Mouse (Mus musculus) neural tube, embryonic 13.5 days (tissue): ENCODE measurements at regions not wholly inside any gene's neighbourhood (a gene's known extent, or its start where the extent isn't known, plus 50 kb on each side); places are given as distances from the start of the nearest gene placed in this dataset.

ENCODE experiments used
- ATAC-seq: fragments of 200-750 bp; cut with Nextera tagmentation; 2 replicates; pipeline ENCODE4 v1.8.0; 2017; ENCODE audit warnings: low read depth, mild to moderate bottlenecking, moderate TSS enrichment, moderate library complexity
- H3K27ac ChIP-seq: fragments of 300-500 bp; sonication (generic); replicated peaks from 2 replicates; pipeline ENCODE4 v1.5.1; 2015; ENCODE audit warnings: moderate library complexity, mild to moderate bottlenecking, inconsistent platforms
- H3K27me3 ChIP-seq: fragments of 300-500 bp; sonication (generic); 2 replicates; pipeline ENCODE4 v1.6.1; 2015; ENCODE audit warnings: mild to moderate bottlenecking, inconsistent platforms
- H3K36me3 ChIP-seq: fragments of 300-500 bp; sonication (generic); 2 replicates; pipeline ENCODE4 v1.6.1; 2015; ENCODE audit warnings: mild to moderate bottlenecking, inconsistent platforms
- H3K4me1 ChIP-seq: fragments of 300-500 bp; sonication (generic); replicated peaks from 2 replicates; pipeline ENCODE4 v1.6.1; 2015; ENCODE audit warnings: inconsistent platforms
- H3K4me2 ChIP-seq: fragments of 300-500 bp; sonication (generic); 2 replicates; pipeline ENCODE4 v1.6.1; 2015; ENCODE audit warnings: inconsistent platforms, mild to moderate bottlenecking, moderate library complexity
- H3K4me3 ChIP-seq: fragments of 300-500 bp; sonication (generic); 2 replicates; pipeline ENCODE4 v1.5.1; 2015; ENCODE audit warnings: mild to moderate bottlenecking, inconsistent platforms
- H3K9ac ChIP-seq: fragments of 300-500 bp; sonication (generic); 2 replicates; pipeline ENCODE4 v1.6.1; 2015; ENCODE audit warnings: moderate library complexity, mild to moderate bottlenecking, inconsistent platforms
- H3K9me3 ChIP-seq: fragments of 300-500 bp; sonication (generic); 2 replicates; pipeline ENCODE4 v1.6.1; 2016; ENCODE audit warnings: inconsistent platforms
- WGBS: fragments of 180-500 bp; shearing (Covaris S2); methylation state at CpG from one replicate; pipeline ENCODE4 v1.1.7; 2015; 5-methylcytosine and 5-hydroxymethylcytosine counted together

- no peaks in the 10 kb centered on the region for H3K36me3 ChIP-seq
- H3K27ac ChIP-seq = no peak overlapping the region
- no peak overlapping the region for H3K4me2 ChIP-seq
- H3K4me3 ChIP-seq = no peak overlapping the region
- H3K9me3 ChIP-seq = no peaks in the 10 kb centered on the region
- no peak overlapping the region for H3K9ac ChIP-seq
- H3K4me1 ChIP-seq = peaks cover 7% of the 10 kb centered on the region; the same call in 1 of the 2 replicates
- H3K27me3 ChIP-seq = no peaks in the 10 kb centered on the region
- ATAC-seq = no peak
Measured at GRCm38 (mm10) chr11:17546286-17546685, 288.9 kb downstream of the C1d start.

- Histone ChIP-seq H3K9ac (no peak overlapping the region), H3K27me3 (no peaks in the 10 kb centered on the region), H3K27ac (peak overlapping the region; percentile 81), H3K9me3 (no peaks in the 10 kb centered on the region), H3K4me2 (no peak overlapping the region), H3K4me3 (no peak overlapping the region), H3K4me1 (peaks cover 7% of the 10 kb centered on the region; the same call in 1 of the 2 replicates), H3K36me3 (no peaks in the 10 kb centered on the region)
- peak; percentile 86 for ATAC-seq
- WGBS = 55% methylated on average over 5 of the region's 5 CpGs
Measured at GRCm38 (mm10) chr11:17549148-17549547, 291.8 kb downstream of the C1d start.

- peak overlapping the region; percentile 34; the same call in 1 of the 2 replicates for H3K27ac ChIP-seq
- H3K27me3 ChIP-seq = no peaks in the 10 kb centered on the region
- no peak overlapping the region for H3K4me2 ChIP-seq
- H3K36me3 ChIP-seq = no peaks in the 10 kb centered on the region
- no peak for ATAC-seq
- H3K4me1 ChIP-seq = peaks cover 9% of the 10 kb centered on the region; the same call in 1 of the 2 replicates
- 49% methylated on average over 3 of the region's 3 CpGs for WGBS
- H3K9ac ChIP-seq = no peak overlapping the region
- no peaks in the 10 kb centered on the region for H3K9me3 ChIP-seq
- no peak overlapping the region for H3K4me3 ChIP-seq
Measured at GRCm38 (mm10) chr11:17555276-17555675, 297.9 kb downstream of the C1d start.

- Histone ChIP-seq H3K27me3 (no peaks in the 10 kb centered on the region), H3K4me2 (no peak overlapping the region), H3K4me1 (no peaks in the 10 kb centered on the region), H3K9ac (no peak overlapping the region), H3K9me3 (no peaks in the 10 kb centered on the region), H3K36me3 (no peaks in the 10 kb centered on the region), H3K27ac (no peak overlapping the region), H3K4me3 (no peak overlapping the region)
- ATAC-seq = no peak
- 75% methylated on average over 3 of the region's 3 CpGs for WGBS
Measured at GRCm38 (mm10) chr11:17591780-17592487, 334.6 kb downstream of the C1d start.

- no peak overlapping the region for H3K4me2 ChIP-seq
- no peak overlapping the region for H3K27ac ChIP-seq
- ATAC-seq = no peak
- no peaks in the 10 kb centered on the region for H3K9me3 ChIP-seq
- no peaks in the 10 kb centered on the region for H3K4me1 ChIP-seq
- no peak overlapping the region for H3K9ac ChIP-seq
- no peaks in the 10 kb centered on the region for H3K27me3 ChIP-seq
- H3K4me3 ChIP-seq = no peak overlapping the region
- 85% methylated on average over 6 of the region's 6 CpGs for WGBS
- no peaks in the 10 kb centered on the region for H3K36me3 ChIP-seq
Measured at GRCm38 (mm10) chr11:17603726-17604493, 346.5 kb downstream of the C1d start.

GRCm38 (mm10) chr11:17620462-17621248 lies 333.0 kb downstream of the Etaa1 start:
- ATAC-seq = no peak
- H3K4me1 ChIP-seq = no peaks in the 10 kb centered on the region
- H3K4me2 ChIP-seq = no peak overlapping the region
- no peaks in the 10 kb centered on the region for H3K27me3 ChIP-seq
- H3K9me3 ChIP-seq = no peaks in the 10 kb centered on the region
- no peak overlapping the region for H3K4me3 ChIP-seq
- 88% methylated on average over 3 of the region's 3 CpGs for WGBS
- H3K9ac ChIP-seq = no peak overlapping the region
- no peak overlapping the region for H3K27ac ChIP-seq
- no peaks in the 10 kb centered on the region for H3K36me3 ChIP-seq

- Histone ChIP-seq H3K4me1 (0 out of 2 replicates have a peak, but pooled peaks cover 3% of the 10 kb centered on the region), H3K27me3 (no peaks in the 10 kb centered on the region), H3K4me3 (no peak overlapping the region), H3K9ac (no peak overlapping the region), H3K4me2 (no peak overlapping the region), H3K9me3 (no peaks in the 10 kb centered on the region), H3K27ac (no peak overlapping the region), H3K36me3 (no peaks in the 10 kb centered on the region)
- no peak for ATAC-seq
- 81% methylated on average over 2 of the region's 2 CpGs for whole genome bisulfite sequencing
Measured at GRCm38 (mm10) chr11:17629541-17630171, 324.0 kb downstream of the Etaa1 start.

GRCm38 (mm10) chr11:17630172-17630553 lies 323.5 kb downstream of the Etaa1 start:
- no peak overlapping the region for H3K27ac ChIP-seq
- WGBS = no CpG with 5 or more reads among the region's 1 CpGs
- no peaks in the 10 kb centered on the region for H3K9me3 ChIP-seq
- no peaks in the 10 kb centered on the region for H3K27me3 ChIP-seq
- H3K4me1 ChIP-seq = 0 out of 2 replicates have a peak, but pooled peaks cover 3% of the 10 kb centered on the region
- ATAC-seq = no peak
- H3K36me3 ChIP-seq = no peaks in the 10 kb centered on the region
- no peak overlapping the region for H3K9ac ChIP-seq
- no peak overlapping the region for H3K4me2 ChIP-seq
- H3K4me3 ChIP-seq = no peak overlapping the region

- no peaks in the 10 kb centered on the region for H3K36me3 ChIP-seq
- no peaks in the 10 kb centered on the region for H3K9me3 ChIP-seq
- H3K27me3 ChIP-seq = no peaks in the 10 kb centered on the region
- WGBS = 42% methylated on average over 3 of the region's 3 CpGs
- H3K4me1 ChIP-seq = peaks cover 7% of the 10 kb centered on the region; the same call in 1 of the 2 replicates
- no peak overlapping the region for H3K9ac ChIP-seq
- no peak for ATAC-seq
- H3K4me2 ChIP-seq = no peak overlapping the region
- H3K27ac ChIP-seq = no peak overlapping the region
- no peak overlapping the region for H3K4me3 ChIP-seq
Measured at GRCm38 (mm10) chr11:17637158-17637557, 316.5 kb downstream of the Etaa1 start.

GRCm38 (mm10) chr11:17639922-17640321 lies 313.8 kb downstream of the Etaa1 start:
- Histone ChIP-seq H3K27me3 (no peaks in the 10 kb centered on the region), H3K4me3 (no peak overlapping the region), H3K4me2 (no peak overlapping the region), H3K27ac (no peak overlapping the region), H3K9me3 (no peaks in the 10 kb centered on the region), H3K36me3 (no peaks in the 10 kb centered on the region), H3K4me1 (peaks cover 7% of the 10 kb centered on the region; the same call in 1 of the 2 replicates), H3K9ac (no peak overlapping the region)
- ATAC-seq = no peak
- WGBS = 70% methylated on average over 7 of the region's 7 CpGs

GRCm38 (mm10) chr11:17647441-17647840 lies 306.2 kb downstream of the Etaa1 start:
- H3K4me1 ChIP-seq = no peaks in the 10 kb centered on the region

More at GRCm38 (mm10) chr11:17647441-17647840, 306.2 kb downstream of the Etaa1 start:
- H3K4me2 ChIP-seq = no peak overlapping the region
- H3K4me3 ChIP-seq = no peak overlapping the region
- ATAC-seq = no peak
- H3K27ac ChIP-seq = no peak overlapping the region
- no peaks in the 10 kb centered on the region for H3K36me3 ChIP-seq
- no peaks in the 10 kb centered on the region for H3K27me3 ChIP-seq
- no peaks in the 10 kb centered on the region for H3K9me3 ChIP-seq
- H3K9ac ChIP-seq = no peak overlapping the region
